Mouse (Mus musculus): ENCODE measurements around the gene Tmem39a.

GRCm38 (mm10) chr16:38519140-38519539 is 39.4 kb upstream of the Tmem39a start:
- TF ChIP-seq CTCF (IDR thresholded peaks at IDR 0.05) (no peak), EP300 (IDR thresholded peaks at IDR 0.05) (no peak)

Measured in lung, postnatal 0 days (tissue).